In genomic region chr16:76320118-76320473, GRCm38 (mm10) we compare ENCODE assay signal across 12 mouse cellular contexts. TPM values are rescaled to one million over a fixed set of nuclear protein-coding genes. Genes with fewer than 3 reads are reported as not detected.
DNase-seq lines count a peak whose midpoint lies in the region; ATAC-seq lines count a peak whose summit lies in the region.
"Had no signal": no experiment of that assay in that cellular context is flagged by ENCODE, and none has a peak within 500 bp of the region (broad histone marks: within the 10 kb centered on the region; RNA-seq: fewer than 3 reads in every experiment).

No protein-coding gene starts in this region.

- H3K9me3 ChIP-seq in heart, embryonic 14.5 days (ENCODE audit: control insufficient read depth, low read length): no peaks in the 10 kb centered on the region
- H3K9me3 ChIP-seq in neural tube, embryonic 12.5 days: no peaks in the 10 kb centered on the region
- H3K9me3 ChIP-seq in midbrain, embryonic 10.5 days (replicated peaks): no peaks in the 10 kb centered on the region

- no peak overlapping the region for H3K4me2 ChIP-seq in heart, embryonic 14.5 days (ENCODE audit: low read length)
- no peak overlapping the region for H3K4me2 ChIP-seq in neural tube, embryonic 12.5 days (replicated peaks)

- peak overlapping the region; percentile 42 to 60 for H3K27ac ChIP-seq in heart, embryonic 14.5 days (replicated peaks in 1 of 2; ENCODE audit: control insufficient read depth in 1 of 2, insufficient read depth in 1 of 2, low read depth in 2 of 2, low read length in 2 of 2)
- no peak overlapping the region for H3K27ac ChIP-seq in neural tube, embryonic 12.5 days
- peak overlapping the region; percentile 64; the same call in 1 of the 2 replicates for H3K27ac ChIP-seq in midbrain, embryonic 10.5 days (replicated peaks)
- H3K27ac ChIP-seq: left cerebral cortex, adult 2 months had no signal

- WGBS in heart, embryonic 14.5 days: 77% methylated on average over 5 of the region's 5 CpGs
- 30% methylated on average over 5 of the region's 5 CpGs for WGBS in neural tube, embryonic 12.5 days
- 55% methylated on average over 5 of the region's 5 CpGs for WGBS in midbrain, embryonic 10.5 days

- H3K27me3 ChIP-seq in heart, embryonic 14.5 days (ENCODE audit: control insufficient read depth, insufficient read depth, low read length): no peaks in the 10 kb centered on the region
- H3K27me3 ChIP-seq in neural tube, embryonic 12.5 days (replicated peaks): no peaks in the 10 kb centered on the region
- H3K27me3 ChIP-seq in midbrain, embryonic 10.5 days (ENCODE audit: low read depth, poor library complexity, severe bottlenecking): peaks cover 16% of the 10 kb centered on the region

- 0 out of 2 replicates have a peak, but pooled peaks cover 2% of the 10 kb centered on the region for H3K36me3 ChIP-seq in heart, embryonic 14.5 days (ENCODE audit: control insufficient read depth, insufficient read depth, low read length)
- no peaks in the 10 kb centered on the region for H3K36me3 ChIP-seq in neural tube, embryonic 12.5 days
- H3K36me3 ChIP-seq in midbrain, embryonic 10.5 days: peaks cover 3% of the 10 kb centered on the region

- ATAC-seq in heart, embryonic 14.5 days (ENCODE audit: insufficient number of reproducible peaks, insufficient read depth, low FRiP score, low read depth): no peak
- ATAC-seq in neural tube, embryonic 12.5 days (ENCODE audit: low FRiP score, low read depth): peak; percentile 62
- ATAC-seq: CD4-positive, CD25-positive, alpha-beta regulatory T cell, adult 4 months; inflammation-experienced regulatory T-cells, adult 6 months had no signal

- H3K4me1 ChIP-seq in heart, embryonic 14.5 days (ENCODE audit: control insufficient read depth in 2 of 2, insufficient read depth in 2 of 2, low read length in 2 of 2): peaks cover 4 to 33% of the 10 kb centered on the region in 2 experiments; a peak in 3 of 4 replicates
- H3K4me1 ChIP-seq in neural tube, embryonic 12.5 days: peaks cover 35% of the 10 kb centered on the region
- H3K4me1 ChIP-seq in midbrain, embryonic 10.5 days: peaks cover 73% of the 10 kb centered on the region

- no peak overlapping the region for H3K9ac ChIP-seq in heart, embryonic 14.5 days (ENCODE audit: low read length)
- H3K9ac ChIP-seq in neural tube, embryonic 12.5 days: no peak overlapping the region

- no peak for DNase-seq in heart, postnatal 14 days
- no peak for DNase-seq in neural tube, embryonic 10.5 days (ENCODE audit: extremely low spot score, low spot score)
- no peak for DNase-seq in midbrain, embryonic 10.5 days (ENCODE audit: low spot score)
- DNase-seq in adrenal gland, postnatal 4 days (ENCODE audit: low spot score in 2 of 2): no peak
- no peak for DNase-seq in gastrocnemius, postnatal 4 days (ENCODE audit: low spot score in 2 of 2)
- DNase-seq: right cerebral cortex, postnatal 14 days; thymus, postnatal 4 days had no signal

- no peak overlapping the region for H3K4me3 ChIP-seq in heart, embryonic 14.5 days (ENCODE audit: control insufficient read depth in 1 of 2, insufficient read depth in 1 of 2, low read depth in 1 of 2, low read length in 2 of 2)
- H3K4me3 ChIP-seq in neural tube, embryonic 12.5 days: no peak overlapping the region
- no peak overlapping the region; the same call in 1 of the 2 replicates for H3K4me3 ChIP-seq in midbrain, embryonic 10.5 days
- H3K4me3 ChIP-seq: left cerebral cortex, adult 2 months had no signal

- intact Hi-C loops in heart, postnatal 14 days (cut with DNase I): loop anchor here (5.0 kb wide), 1 partner anchor 47 kb away; no protein-coding TSS in a partner anchor

RNA-seq across cellular contexts. Expression of gene Nrip1, which starts 53.5 kb away (rescaled TPM):
- 20.2 and 20.8 TPM in 2 replicates for polyA plus RNA-seq in heart, embryonic 14.5 days (2014; fragmentation: Nextera tagmentation; extraction: Ambion mirVana)
- 10 to 100 TPM; 28.7 to 29.2 TPM for total RNA-seq in heart, postnatal 14 days (2021)
- 35.2 and 38.9 TPM in 2 replicates for polyA plus RNA-seq in neural tube, embryonic 12.5 days (2016; fragmentation: Nextera tagmentation; extraction: Ambion mirVana)
- polyA plus RNA-seq in midbrain, embryonic 10.5 days (2016; fragmentation: Nextera tagmentation; extraction: Ambion mirVana): 31.9 and 40.0 TPM in 2 replicates
- 10 to 100 TPM; 89.2 to 89.5 TPM for total RNA-seq in adrenal gland, postnatal 4 days (2021)
- 10 to 100 TPM; 47.0 to 51.5 TPM for total RNA-seq in gastrocnemius, postnatal 4 days (2021)
